Mouse (Mus musculus): ENCODE results near the gene Kcnj10. TPM values are rescaled to one million over a fixed set of nuclear protein-coding genes. Genes with fewer than 3 reads are reported as not detected.

Gene Kcnj10
- polyA plus RNA-seq, 1 experiment from 2014 or later = 3.3 TPM

DNA sequence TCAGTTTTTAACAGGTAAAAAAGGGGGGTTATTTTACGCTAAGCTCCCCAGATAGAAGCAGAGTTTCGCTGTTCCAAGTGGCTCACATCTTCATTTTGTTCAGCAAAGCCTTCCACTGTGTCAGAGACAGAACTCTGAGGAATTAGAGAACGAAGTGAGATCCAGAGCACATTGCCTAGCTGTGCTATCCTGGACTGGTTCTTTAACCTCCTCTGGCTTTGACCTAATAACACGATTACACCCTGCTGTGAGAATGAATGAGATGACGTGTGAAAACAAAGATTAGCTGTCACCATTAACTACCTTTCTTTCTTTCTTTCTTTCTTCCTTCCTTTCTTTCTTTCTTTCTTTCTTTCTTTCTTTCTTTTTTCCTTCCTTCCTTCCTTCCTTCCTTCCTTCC, 68.4 kb downstream of the Kcnj10 start:
- ATAC-seq (replicated peaks; ENCODE audit: low FRiP score, low read depth) (no peak), DNase-seq (ENCODE audit: low spot score) (no peak)
- WGBS = 17% methylated on average over 5 of the region's 5 CpGs
- Histone ChIP-seq H3K4me1 (replicated peaks; ENCODE audit: insufficient read depth, low read length) (no peaks in the 10 kb centered on the region), H3K9me3 (replicated peaks; ENCODE audit: low read length) (no peaks in the 10 kb centered on the region), H3K4me3 (replicated peaks; ENCODE audit: low read depth, low read length) (no peak overlapping the region), H3K4me2 (ENCODE audit: low read length) (no peak overlapping the region), H3K9ac (ENCODE audit: low read depth, low read length) (no peak overlapping the region), H3K27ac (no peak overlapping the region), H3K36me3 (ENCODE audit: insufficient read depth, low read length) (no peaks in the 10 kb centered on the region), H3K27me3 (ENCODE audit: insufficient read depth, low read length) (no peaks in the 10 kb centered on the region)
- no peak for TF ChIP-seq CTCF (IDR thresholded peaks at IDR 0.05; ENCODE audit: low read depth)

DNA sequence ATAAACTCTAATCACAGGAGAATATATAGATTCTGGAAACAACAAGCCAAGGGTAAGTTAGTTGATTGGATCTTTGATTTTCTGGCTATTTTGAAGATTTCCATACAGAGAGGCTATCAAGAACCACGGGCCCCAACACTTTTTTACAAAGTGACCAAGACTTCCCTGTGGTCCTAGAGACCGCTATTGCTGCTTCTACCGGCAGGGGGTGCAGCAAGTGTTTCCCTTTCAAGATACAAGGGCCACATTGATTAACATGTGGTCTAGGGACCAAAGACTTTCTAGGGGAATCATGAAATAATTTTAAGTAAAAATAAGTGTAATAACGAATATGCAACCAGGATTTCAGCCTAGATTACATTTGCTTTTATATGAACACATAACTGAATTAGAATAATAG, 69.8 kb downstream of the Kcnj10 start:
- H3K27ac ChIP-seq = no peak overlapping the region
- H3K9ac ChIP-seq (ENCODE audit: low read depth, low read length) = no peak overlapping the region
- no peaks in the 10 kb centered on the region for H3K4me1 ChIP-seq (replicated peaks; ENCODE audit: insufficient read depth, low read length)
- H3K36me3 ChIP-seq (ENCODE audit: insufficient read depth, low read length) = no peaks in the 10 kb centered on the region
- H3K4me3 ChIP-seq (replicated peaks; ENCODE audit: low read depth, low read length) = no peak overlapping the region
- 5% methylated on average over 4 of the region's 4 CpGs for WGBS
- ATAC-seq (replicated peaks; ENCODE audit: low FRiP score, low read depth) (no peak), DNase-seq (ENCODE audit: low spot score) (peak; percentile 80)
- TF ChIP-seq CTCF (IDR thresholded peaks at IDR 0.05; ENCODE audit: low read depth) = peak; percentile 79
- H3K9me3 ChIP-seq (replicated peaks; ENCODE audit: low read length) = no peaks in the 10 kb centered on the region
- no peaks in the 10 kb centered on the region for H3K27me3 ChIP-seq (ENCODE audit: insufficient read depth, low read length)
- H3K4me2 ChIP-seq (ENCODE audit: low read length) = no peak overlapping the region

DNA sequence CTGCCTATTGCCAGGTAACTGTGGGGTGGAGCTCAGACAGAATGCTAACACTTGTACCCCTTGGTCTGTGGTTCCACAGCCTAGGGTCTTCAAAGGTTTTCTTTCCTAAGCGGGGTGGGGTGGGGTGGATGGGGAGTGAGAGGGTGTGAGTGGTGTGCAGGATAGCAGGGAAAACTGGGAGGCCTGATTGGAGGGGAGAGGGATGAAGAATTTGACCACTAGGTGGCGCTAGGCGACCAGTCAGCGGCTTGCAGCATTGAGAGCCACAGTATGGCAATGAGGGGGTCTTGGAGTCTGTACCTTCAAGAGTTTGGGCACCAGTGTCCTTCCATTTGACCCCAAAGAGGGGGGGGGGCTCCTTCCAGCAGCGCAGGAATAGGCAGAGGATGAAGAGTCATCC, 71.2 kb downstream of the Kcnj10 start:
- Histone ChIP-seq H3K36me3 (ENCODE audit: insufficient read depth, low read length) (no peaks in the 10 kb centered on the region), H3K9me3 (replicated peaks; ENCODE audit: low read length) (no peaks in the 10 kb centered on the region), H3K4me1 (replicated peaks; ENCODE audit: insufficient read depth, low read length) (no peaks in the 10 kb centered on the region), H3K9ac (ENCODE audit: low read depth, low read length) (no peak overlapping the region), H3K27me3 (ENCODE audit: insufficient read depth, low read length) (no peaks in the 10 kb centered on the region), H3K27ac (no peak overlapping the region), H3K4me2 (ENCODE audit: low read length) (no peak overlapping the region), H3K4me3 (replicated peaks; ENCODE audit: low read depth, low read length) (no peak overlapping the region)
- 1% methylated on average over 5 of the region's 5 CpGs for whole genome bisulfite sequencing
- TF ChIP-seq CTCF (IDR thresholded peaks at IDR 0.05; ENCODE audit: low read depth) = peak; percentile 96
- peak; percentile 92 for DNase-seq (ENCODE audit: low spot score)
- peak; percentile 75 for ATAC-seq (replicated peaks; ENCODE audit: low FRiP score, low read depth)

DNA sequence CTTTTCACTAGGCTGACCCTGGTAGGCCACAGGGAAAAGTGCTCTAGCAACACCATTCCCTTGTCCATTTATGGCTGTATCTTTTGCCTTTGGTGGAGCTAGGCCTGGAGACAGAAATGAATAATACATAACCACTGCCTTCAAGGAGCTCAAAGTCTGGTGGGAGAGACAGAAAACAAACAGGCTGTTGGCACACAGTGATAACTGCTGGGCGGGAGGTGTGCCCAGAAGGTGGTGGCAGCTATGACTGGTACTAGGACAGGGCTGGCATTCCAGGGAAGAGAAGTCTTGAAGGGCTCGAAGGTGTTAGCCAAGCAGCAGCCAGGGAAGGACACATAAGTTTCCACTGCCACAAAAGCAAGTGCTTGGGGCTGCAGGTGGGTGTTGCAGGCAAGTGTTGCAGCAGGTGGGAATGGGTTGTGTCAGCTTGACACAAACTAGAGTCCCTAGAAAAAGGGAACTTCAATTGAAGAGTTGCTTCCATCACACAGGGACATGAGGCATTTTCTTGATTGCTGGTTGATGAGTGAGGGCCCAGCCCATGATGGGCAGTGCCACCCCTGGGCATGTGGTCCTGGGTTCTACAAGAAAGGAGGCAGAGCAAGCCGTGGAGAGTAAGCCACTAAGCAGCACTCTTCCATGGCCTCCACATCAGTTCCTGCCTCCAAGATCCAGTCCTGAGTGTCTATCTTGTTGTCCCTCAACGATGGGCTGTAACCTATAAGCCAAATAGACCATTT, 72.7 kb downstream of the Kcnj10 start:
- no peaks in the 10 kb centered on the region for H3K27me3 ChIP-seq (ENCODE audit: insufficient read depth, low read length)
- H3K4me3 ChIP-seq (replicated peaks; ENCODE audit: low read depth, low read length) = no peak overlapping the region
- H3K9ac ChIP-seq (ENCODE audit: low read depth, low read length) = no peak overlapping the region
- no peaks in the 10 kb centered on the region for H3K36me3 ChIP-seq (ENCODE audit: insufficient read depth, low read length)
- 88% methylated on average over 4 of the region's 4 CpGs for WGBS
- H3K4me1 ChIP-seq (replicated peaks; ENCODE audit: insufficient read depth, low read length) = no peaks in the 10 kb centered on the region
- TF ChIP-seq CTCF (IDR thresholded peaks at IDR 0.05; ENCODE audit: low read depth) = no peak
- H3K9me3 ChIP-seq (replicated peaks; ENCODE audit: low read length) = no peaks in the 10 kb centered on the region
- no peak overlapping the region for H3K27ac ChIP-seq
- no peak overlapping the region for H3K4me2 ChIP-seq (ENCODE audit: low read length)
- no peak for DNase-seq (ENCODE audit: low spot score)
- ATAC-seq (replicated peaks; ENCODE audit: low FRiP score, low read depth) = no peak

DNA sequence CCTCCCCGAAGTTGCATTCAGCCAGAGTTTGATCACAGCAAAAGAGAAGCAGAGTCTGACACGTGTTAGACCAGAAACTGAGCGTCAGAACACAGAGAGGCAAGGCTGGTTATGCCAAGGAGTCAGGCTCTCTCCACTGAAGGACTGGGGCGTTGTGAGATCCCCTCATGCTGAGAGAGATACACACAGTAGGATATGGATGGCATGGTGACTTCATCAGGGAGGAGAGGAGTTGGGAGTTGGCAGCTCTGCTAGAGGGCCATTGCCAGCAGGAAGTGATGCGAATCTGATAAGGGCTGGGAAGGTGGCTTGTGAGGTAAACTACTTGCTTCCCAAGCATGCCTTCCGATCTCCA, 73.2 kb downstream of the Kcnj10 start:
- Histone ChIP-seq H3K9ac (ENCODE audit: low read depth, low read length) (no peak overlapping the region), H3K27ac (no peak overlapping the region), H3K9me3 (replicated peaks; ENCODE audit: low read length) (no peaks in the 10 kb centered on the region), H3K36me3 (ENCODE audit: insufficient read depth, low read length) (no peaks in the 10 kb centered on the region), H3K27me3 (ENCODE audit: insufficient read depth, low read length) (no peaks in the 10 kb centered on the region), H3K4me2 (ENCODE audit: low read length) (no peak overlapping the region), H3K4me3 (replicated peaks; ENCODE audit: low read depth, low read length) (no peak overlapping the region), H3K4me1 (replicated peaks; ENCODE audit: insufficient read depth, low read length) (no peaks in the 10 kb centered on the region)
- no peak for TF ChIP-seq CTCF (IDR thresholded peaks at IDR 0.05; ENCODE audit: low read depth)
- ATAC-seq (replicated peaks; ENCODE audit: low FRiP score, low read depth) = no peak
- 87% methylated on average over 6 of the region's 6 CpGs for WGBS
- no peak for DNase-seq (ENCODE audit: low spot score)

DNA sequence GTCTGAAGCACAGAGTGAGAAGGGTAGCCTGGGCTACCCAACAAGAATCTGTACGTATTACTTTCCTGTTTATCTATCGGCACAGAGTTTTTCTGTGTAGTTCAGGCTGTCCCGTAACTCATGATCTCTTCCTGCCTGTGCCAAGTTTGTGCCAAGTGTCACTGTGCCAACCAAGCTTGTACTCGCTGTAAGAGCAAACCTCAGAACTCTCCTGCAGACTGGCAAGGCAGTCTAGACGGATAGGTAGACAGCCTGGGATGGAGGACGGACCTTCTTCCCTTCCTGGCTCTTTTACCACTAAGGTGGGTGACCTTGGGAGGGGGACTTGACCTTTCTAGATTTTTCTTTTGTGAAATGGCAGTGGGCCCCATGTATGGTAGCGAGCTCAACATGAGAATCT, 74.1 kb downstream of the Kcnj10 start:
- H3K9me3 ChIP-seq (replicated peaks; ENCODE audit: low read length) = no peaks in the 10 kb centered on the region
- H3K27me3 ChIP-seq (ENCODE audit: insufficient read depth, low read length) = no peaks in the 10 kb centered on the region
- WGBS = 88% methylated on average over 7 of the region's 7 CpGs
- H3K36me3 ChIP-seq (ENCODE audit: insufficient read depth, low read length) = no peaks in the 10 kb centered on the region
- H3K4me2 ChIP-seq (ENCODE audit: low read length) = no peak overlapping the region
- DNase-seq (ENCODE audit: low spot score) (no peak), ATAC-seq (replicated peaks; ENCODE audit: low FRiP score, low read depth) (no peak)
- no peak overlapping the region for H3K27ac ChIP-seq
- no peak overlapping the region for H3K4me3 ChIP-seq (replicated peaks; ENCODE audit: low read depth, low read length)
- no peak for TF ChIP-seq CTCF (IDR thresholded peaks at IDR 0.05; ENCODE audit: low read depth)
- H3K4me1 ChIP-seq (replicated peaks; ENCODE audit: insufficient read depth, low read length) = no peaks in the 10 kb centered on the region
- H3K9ac ChIP-seq (ENCODE audit: low read depth, low read length) = no peak overlapping the region

DNA sequence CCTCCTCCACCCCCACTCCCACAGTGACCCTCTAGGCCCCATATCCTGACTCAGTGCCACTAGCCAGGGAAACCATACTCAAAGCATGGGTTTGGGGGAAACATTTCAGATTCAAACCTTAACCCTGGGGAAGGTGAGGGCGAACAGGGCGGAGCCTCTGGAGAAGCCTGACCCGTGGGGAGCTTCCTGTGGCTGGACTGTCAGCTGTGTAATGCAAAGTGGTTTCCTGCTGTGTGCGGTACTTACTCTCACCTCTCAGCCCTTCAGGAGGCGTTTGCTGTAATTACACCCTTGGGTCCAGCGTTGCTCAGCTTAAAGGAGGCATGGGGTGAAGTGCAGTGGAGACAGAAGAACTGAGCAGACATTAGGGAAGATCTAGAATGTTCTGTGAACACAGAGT, 77.2 kb downstream of the Kcnj10 start:
- H3K4me2 ChIP-seq (ENCODE audit: low read length) = no peak overlapping the region
- no peak overlapping the region for H3K4me3 ChIP-seq (replicated peaks; ENCODE audit: low read depth, low read length)
- WGBS = 22% methylated on average over 6 of the region's 6 CpGs
- H3K4me1 ChIP-seq (replicated peaks; ENCODE audit: insufficient read depth, low read length) = no peaks in the 10 kb centered on the region
- no peak overlapping the region for H3K9ac ChIP-seq (ENCODE audit: low read depth, low read length)
- DNase-seq (ENCODE audit: low spot score) (no peak), ATAC-seq (replicated peaks; ENCODE audit: low FRiP score, low read depth) (no peak)
- no peak for TF ChIP-seq CTCF (IDR thresholded peaks at IDR 0.05; ENCODE audit: low read depth)
- no peaks in the 10 kb centered on the region for H3K36me3 ChIP-seq (ENCODE audit: insufficient read depth, low read length)
- no peaks in the 10 kb centered on the region for H3K27me3 ChIP-seq (ENCODE audit: insufficient read depth, low read length)
- H3K27ac ChIP-seq = no peak overlapping the region
- no peaks in the 10 kb centered on the region for H3K9me3 ChIP-seq (replicated peaks; ENCODE audit: low read length)
